Mouse (Mus musculus) thymus, adult 18-20 months (tissue): ENCODE measurements around the gene Nav3.
"Not testable (repeated sequence)": the region's sequence is repeated elsewhere in the genome, so short reads cannot be mapped to it uniquely, and the experiment has no call there.

ENCODE experiments used
- DNase-seq, 2 experiments: peaks; one replicate each; pipeline ENCODE4 v3.0.0; 2022; ENCODE audit warnings: mixed read lengths in 2 of 2

Gene Nav3

GRCm38 (mm10) chr10:110034582-110035099 is 421.4 kb downstream of the Nav3 start:
- no peak for DNase-seq

- not testable (repeated sequence) for DNase-seq
Observed at GRCm38 (mm10) chr10:110024897-110025296, 431.1 kb downstream of the Nav3 start.

GRCm38 (mm10) chr10:110022100-110022499 is 433.9 kb downstream of the Nav3 start:
- DNase-seq, result no peak

GRCm38 (mm10) chr10:110019266-110019866 is 436.6 kb downstream of the Nav3 start:
- no peak for DNase-seq

- DNase-seq, result not testable (repeated sequence)
Observed at GRCm38 (mm10) chr10:110001328-110001727, 454.7 kb downstream of the Nav3 start.

- no peak for DNase-seq
Observed at GRCm38 (mm10) chr10:110000755-110001247, 455.2 kb downstream of the Nav3 start.

GRCm38 (mm10) chr10:109999904-110000303 is 456.1 kb downstream of the Nav3 start:
- DNase-seq, result no peak

GRCm38 (mm10) chr10:109994302-109994701 is 461.7 kb downstream of the Nav3 start:
- no peak for DNase-seq

GRCm38 (mm10) chr10:109985824-109986485 is 470.0 kb downstream of the Nav3 start:
- no peak for DNase-seq

- no peak for DNase-seq
Observed at GRCm38 (mm10) chr10:109976351-109976750, 479.7 kb downstream of the Nav3 start.

- DNase-seq, result no peak
Observed at GRCm38 (mm10) chr10:109974177-109974576, 481.8 kb downstream of the Nav3 start.

- DNase-seq, result no peak
Observed at GRCm38 (mm10) chr10:109973483-109973882, 482.5 kb downstream of the Nav3 start.

GRCm38 (mm10) chr10:109950296-109950695 is 505.7 kb downstream of the Nav3 start:
- DNase-seq, result no peak

GRCm38 (mm10) chr10:109929319-109929622 is 526.7 kb downstream of the Nav3 start:
- no peak for DNase-seq

GRCm38 (mm10) chr10:109928547-109929318 is 527.3 kb downstream of the Nav3 start:
- no peak for DNase-seq

GRCm38 (mm10) chr10:109926149-109926548 is 529.9 kb downstream of the Nav3 start:
- DNase-seq, result no peak

- no peak for DNase-seq
Observed at GRCm38 (mm10) chr10:109924136-109924535, 531.9 kb downstream of the Nav3 start.

- no peak for DNase-seq
Observed at GRCm38 (mm10) chr10:109921368-109921767, 534.6 kb downstream of the Nav3 start.

GRCm38 (mm10) chr10:109920607-109921187 is 535.3 kb downstream of the Nav3 start:
- no peak for DNase-seq

- no peak for DNase-seq
Observed at GRCm38 (mm10) chr10:109919515-109919914, 536.5 kb downstream of the Nav3 start.

GRCm38 (mm10) chr10:109907206-109907605 is 548.8 kb downstream of the Nav3 start:
- no peak for DNase-seq

GRCm38 (mm10) chr10:109906413-109906785 is 549.6 kb downstream of the Nav3 start:
- no peak for DNase-seq
